ENCODE assay signal across 22 mouse cellular contexts in genomic region chr16:32636871-32637521, GRCm38 (mm10).
"Had no signal": no experiment of that assay in that cellular context is flagged by ENCODE, and none has a peak within 500 bp of the region (broad histone marks: within the 10 kb centered on the region; RNA-seq: fewer than 3 reads in every experiment).

No protein-coding gene starts in this region.

- ATAC-seq: lung, postnatal 0 days; midbrain, embryonic 13.5 days; midbrain, embryonic 16.5 days had no signal

- H3K9ac ChIP-seq: limb, embryonic 12.5 days; limb, embryonic 15.5 days; liver, embryonic 13.5 days; lung, embryonic 14.5 days; midbrain, embryonic 13.5 days; neural tube, embryonic 13.5 days had no signal

- H3K9me3 ChIP-seq: limb, embryonic 12.5 days; limb, embryonic 15.5 days; liver, embryonic 13.5 days; neural tube, embryonic 13.5 days had no signal

- H3K27me3 ChIP-seq: limb, embryonic 12.5 days; limb, embryonic 15.5 days; midbrain, embryonic 13.5 days; neural tube, embryonic 13.5 days had no signal

- DNase-seq: kidney, adult 18-20 months; kidney, adult 9 months; kidney, postnatal 14 days; kidney, postnatal 4 days; left cerebral cortex, postnatal 4 days; liver, embryonic 13.5 days; lung, embryonic 14.5 days; right cerebral cortex, adult 18-20 months; right cerebral cortex, postnatal 14 days; right cerebral cortex, postnatal 4 days; thymus, adult 2 months; thymus, postnatal 14 days; thymus, postnatal 4 days had no signal

- H3K4me3 ChIP-seq: limb, embryonic 12.5 days; limb, embryonic 15.5 days; liver, embryonic 13.5 days; midbrain, embryonic 13.5 days; myocyte; neural tube, embryonic 13.5 days had no signal

- H3K27ac ChIP-seq: limb, embryonic 12.5 days; limb, embryonic 15.5 days; liver, embryonic 13.5 days; macrophage; midbrain, embryonic 13.5 days; neural tube, embryonic 13.5 days; stomach, postnatal 0 days had no signal

- H3K4me2 ChIP-seq: limb, embryonic 12.5 days; limb, embryonic 15.5 days; liver, embryonic 13.5 days; lung, embryonic 14.5 days; midbrain, embryonic 13.5 days; neural tube, embryonic 13.5 days had no signal
